Mouse (Mus musculus) hindbrain, embryonic 16.5 days (tissue): ENCODE results near the gene Cntfr. TPM values are rescaled to one million over a fixed set of nuclear protein-coding genes. Genes with fewer than 3 reads are reported as not detected.
"Not testable (repeated sequence)": the region's sequence is repeated elsewhere in the genome, so short reads cannot be mapped to it uniquely, and the experiment has no call there.

ENCODE experiments used
- ATAC-seq: fragments of 200-750 bp; cut with Nextera tagmentation; 2 replicates; pipeline ENCODE4 v1.8.0; 2017; ENCODE audit warnings: moderate TSS enrichment, moderate library complexity
- H3K27ac ChIP-seq: fragments of 300-500 bp; sonication (generic); 2 replicates; pipeline ENCODE4 v1.5.1; 2014; ENCODE audit warnings: low read depth, mild to moderate bottlenecking, control low read depth, low read length, moderate library complexity
- H3K27me3 ChIP-seq: fragments of 300-500 bp; sonication (generic); replicated peaks from 2 replicates; pipeline ENCODE4 v1.6.1; 2014; ENCODE audit warnings: low read length; ENCODE audit not compliant: control insufficient read depth, insufficient read depth
- H3K36me3 ChIP-seq: fragments of 300-500 bp; sonication (generic); 2 replicates; pipeline ENCODE4 v1.6.1; 2014; ENCODE audit warnings: mild to moderate bottlenecking, low read length, moderate library complexity, mixed read lengths; ENCODE audit not compliant: control insufficient read depth, insufficient read depth
- H3K4me1 ChIP-seq: fragments of 300-500 bp; sonication (generic); 2 replicates; pipeline ENCODE4 v1.6.1; 2014; ENCODE audit warnings: low read depth, low read length; ENCODE audit not compliant: control insufficient read depth, insufficient read depth
- H3K4me2 ChIP-seq: fragments of 300-500 bp; sonication (generic); 2 replicates; pipeline ENCODE4 v1.6.1; 2014; ENCODE audit warnings: mild to moderate bottlenecking, low read length, control low read depth, moderate library complexity
- H3K4me3 ChIP-seq: fragments of 300-500 bp; sonication (generic); 2 replicates; pipeline ENCODE4 v1.5.1; 2014; ENCODE audit warnings: mild to moderate bottlenecking, low read length, control low read depth, moderate library complexity
- H3K9ac ChIP-seq: fragments of 300-500 bp; sonication (generic); 2 replicates; pipeline ENCODE4 v1.6.1; 2014; ENCODE audit warnings: low read depth, mild to moderate bottlenecking, control low read depth, low read length, moderate library complexity
- H3K9me3 ChIP-seq: fragments of 300-500 bp; sonication (generic); 2 replicates; pipeline ENCODE4 v1.6.1; 2014; ENCODE audit warnings: mild to moderate bottlenecking, low read length, moderate library complexity; ENCODE audit not compliant: control insufficient read depth
- WGBS: fragments of 180-500 bp; shearing (Covaris S2); extraction: QIAGEN DNeasy Blood & Tissue Kit; methylation state at CpG from one replicate; pipeline ENCODE4 v1.1.7; 2014; 5-methylcytosine and 5-hydroxymethylcytosine counted together
- polyA plus RNA-seq: library from polyadenylated mRNA; unstranded; fragments of >200 nt; fragmentation: Nextera tagmentation; extraction: Ambion mirVana; gene quantifications from 2 replicates; pipeline ENCODE4 v1.2.1, GENCODE M21; 2015

Cntfr gene
- polyA plus RNA-seq, 1 experiment from 2014 or later: 22.5 TPM

DNA sequence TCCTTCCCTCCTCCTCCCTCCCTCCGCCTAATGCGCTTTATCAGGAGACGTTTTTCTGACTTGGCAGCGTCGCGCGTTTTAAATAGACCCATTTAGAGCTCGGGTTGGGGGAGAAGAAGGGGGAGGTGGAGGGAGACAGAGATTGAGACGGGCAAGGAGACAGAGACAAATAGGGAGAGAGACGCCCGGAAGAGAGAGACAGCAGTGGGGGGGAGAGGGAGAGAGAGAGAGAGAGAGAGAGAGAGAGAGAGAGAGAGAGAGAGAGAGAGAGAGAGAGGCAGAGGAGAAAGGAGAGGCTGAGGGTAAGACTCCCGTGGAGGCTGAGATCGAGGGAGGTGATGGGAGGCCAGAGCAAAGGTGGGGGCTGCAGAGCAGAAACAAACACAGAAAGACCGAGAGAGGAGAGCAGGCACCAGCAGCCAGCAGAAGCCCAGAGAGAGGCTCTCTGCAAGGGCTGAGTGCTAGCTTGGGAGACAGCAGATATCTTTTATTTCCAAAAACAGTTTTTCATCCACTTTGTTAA lies 11.9 kb downstream of the Cntfr start:
- WGBS: 1% methylated on average over 13 of the region's 14 CpGs
- not testable (repeated sequence) for H3K36me3 ChIP-seq, H3K9me3 ChIP-seq, ATAC-seq, H3K4me2 ChIP-seq, H3K27ac ChIP-seq, H3K4me3 ChIP-seq, H3K27me3 ChIP-seq, H3K9ac ChIP-seq
- H3K4me1 ChIP-seq: peaks cover 14% of the 10 kb centered on the region

GRCm38 (mm10) chr4:41684131-41684930 lies 12.6 kb downstream of the Cntfr start:
- H3K27me3 ChIP-seq, H3K9me3 ChIP-seq, H3K36me3 ChIP-seq, H3K27ac ChIP-seq, H3K9ac ChIP-seq: not testable (repeated sequence)
- peaks cover 18% of the 10 kb centered on the region for H3K4me1 ChIP-seq
- peak overlapping the region; percentile 34 for H3K4me2 ChIP-seq
- peak; percentile 32; the same call in 1 of the 2 replicates for ATAC-seq
- H3K4me3 ChIP-seq: peak overlapping the region; percentile 6; the same call in 1 of the 2 replicates
- WGBS: 2% methylated on average over 17 of the region's 27 CpGs

DNA sequence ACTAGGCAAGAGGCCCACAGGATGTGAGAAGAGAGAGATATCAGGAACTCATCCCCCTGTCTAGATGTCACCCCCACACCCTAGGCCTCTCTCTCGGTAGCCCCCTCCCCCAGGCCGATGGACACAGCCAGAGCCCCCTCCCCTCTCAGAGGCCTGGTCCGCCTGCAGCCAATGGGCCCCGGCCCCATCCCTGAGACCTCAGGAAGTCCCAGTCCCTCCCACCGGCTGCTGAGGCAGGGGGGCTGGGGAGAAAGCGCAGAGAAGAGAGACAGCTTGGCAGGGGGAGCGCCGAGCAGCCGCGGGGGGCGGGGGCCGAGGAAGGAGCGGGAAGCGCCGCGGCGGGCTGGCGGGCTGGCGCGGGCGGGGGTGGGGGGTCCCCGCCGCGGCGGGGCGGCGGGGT lies 13.6 kb downstream of the Cntfr start:
- peak; percentile 17 for ATAC-seq
- H3K4me3 ChIP-seq: peak overlapping the region; percentile 20; the same call in 1 of the 2 replicates
- WGBS: 0% methylated on average over 2 of the region's 27 CpGs

GRCm38 (mm10) chr4:41682789-41683188 lies 14.1 kb downstream of the Cntfr start:
- Histone ChIP-seq H3K9me3 (no peaks in the 10 kb centered on the region), H3K4me1 (peaks cover 27% of the 10 kb centered on the region), H3K4me2 (peak overlapping the region; percentile 21; the same call in 1 of the 2 replicates), H3K9ac (peak overlapping the region; percentile 35), H3K27ac (no peak overlapping the region), H3K27me3 (no peaks in the 10 kb centered on the region), H3K36me3 (no peaks in the 10 kb centered on the region), H3K4me3 (no peak overlapping the region)
- no peak for ATAC-seq
- WGBS: 30% methylated on average over 6 of the region's 6 CpGs

More for the DNA sequence above, 13.6 kb downstream of the Cntfr start:
- H3K4me2 ChIP-seq: peak overlapping the region; percentile 41
- H3K4me1 ChIP-seq: peaks cover 23% of the 10 kb centered on the region
- not testable (repeated sequence) for H3K9ac ChIP-seq, H3K9me3 ChIP-seq, H3K27ac ChIP-seq, H3K27me3 ChIP-seq, H3K36me3 ChIP-seq

GRCm38 (mm10) chr4:41681947-41682346 lies 14.9 kb downstream of the Cntfr start:
- no peaks in the 10 kb centered on the region for H3K9me3 ChIP-seq
- ATAC-seq: no peak
- no peak overlapping the region for H3K4me2 ChIP-seq
- peaks cover 35% of the 10 kb centered on the region for H3K4me1 ChIP-seq
- H3K9ac ChIP-seq: no peak overlapping the region
- 60% methylated on average over 10 of the region's 10 CpGs for WGBS
- H3K27me3 ChIP-seq: no peaks in the 10 kb centered on the region
- H3K4me3 ChIP-seq: no peak overlapping the region
- no peaks in the 10 kb centered on the region for H3K36me3 ChIP-seq
- H3K27ac ChIP-seq: no peak overlapping the region

GRCm38 (mm10) chr4:41681176-41681575 lies 15.7 kb downstream of the Cntfr start:
- Histone ChIP-seq H3K27me3 (no peaks in the 10 kb centered on the region), H3K4me1 (peaks cover 42% of the 10 kb centered on the region), H3K4me3 (no peak overlapping the region), H3K36me3 (no peaks in the 10 kb centered on the region), H3K27ac (no peak overlapping the region), H3K9me3 (no peaks in the 10 kb centered on the region), H3K9ac (no peak overlapping the region), H3K4me2 (no peak overlapping the region)
- ATAC-seq: no peak
- WGBS: 41% methylated on average over 4 of the region's 4 CpGs

DNA sequence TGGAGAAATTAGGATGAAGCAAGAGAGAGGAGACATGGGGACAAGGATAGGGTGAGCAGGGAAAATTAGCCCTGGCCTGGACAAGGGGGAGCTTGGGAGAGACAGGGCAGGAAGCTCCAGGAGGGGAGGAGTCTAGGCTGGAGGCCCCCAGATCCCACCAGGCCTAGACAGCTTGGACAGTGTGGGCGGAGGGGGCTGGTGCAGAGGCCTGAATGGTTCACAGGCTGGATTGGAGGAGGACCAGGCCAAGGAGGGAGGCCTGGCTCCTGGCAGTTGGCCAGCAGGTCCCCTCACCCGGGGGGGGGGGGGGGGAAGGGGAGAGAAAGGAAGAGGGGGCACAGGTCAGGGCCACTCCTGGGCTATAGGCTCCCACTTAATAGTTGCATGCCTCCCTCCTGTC lies 17.6 kb downstream of the Cntfr start:
- Histone ChIP-seq H3K27ac (no peak overlapping the region; the same call in 1 of the 2 replicates), H3K36me3 (no peaks in the 10 kb centered on the region), H3K4me3 (no peak overlapping the region), H3K9ac (no peak overlapping the region), H3K27me3 (no peaks in the 10 kb centered on the region), H3K4me1 (peaks cover 49% of the 10 kb centered on the region), H3K4me2 (no peak overlapping the region), H3K9me3 (no peaks in the 10 kb centered on the region)
- 50% methylated on average over 1 of the region's 2 CpGs for WGBS
- ATAC-seq: no peak

GRCm38 (mm10) chr4:41678863-41679262 lies 18.0 kb downstream of the Cntfr start:
- Histone ChIP-seq H3K4me1 (peaks cover 49% of the 10 kb centered on the region), H3K27me3 (no peaks in the 10 kb centered on the region), H3K9me3 (no peaks in the 10 kb centered on the region), H3K4me2 (no peak overlapping the region), H3K9ac (no peak overlapping the region), H3K4me3 (no peak overlapping the region), H3K27ac (no peak overlapping the region; the same call in 1 of the 2 replicates), H3K36me3 (no peaks in the 10 kb centered on the region)
- no peak for ATAC-seq
- 68% methylated on average over 6 of the region's 6 CpGs for WGBS

- H3K4me2 ChIP-seq: peak overlapping the region; percentile 3; the same call in 1 of the 2 replicates
- H3K27me3 ChIP-seq: no peaks in the 10 kb centered on the region
- no peaks in the 10 kb centered on the region for H3K9me3 ChIP-seq
- H3K4me1 ChIP-seq: peaks cover 55% of the 10 kb centered on the region
- ATAC-seq: peak; percentile 72
- peak overlapping the region; percentile 42; the same call in 1 of the 2 replicates for H3K27ac ChIP-seq
- no peaks in the 10 kb centered on the region for H3K36me3 ChIP-seq
- peak overlapping the region; percentile 29; the same call in 1 of the 2 replicates for H3K9ac ChIP-seq
- WGBS: 37% methylated on average over 13 of the region's 13 CpGs
- H3K4me3 ChIP-seq: no peak overlapping the region
Observed at GRCm38 (mm10) chr4:41677006-41677629, 19.8 kb downstream of the Cntfr start.
